Mouse (Mus musculus) limb, embryonic 13.5 days (tissue): Measurements from ENCODE around the gene Gm26727. TPM values are rescaled to one million over a fixed set of nuclear protein-coding genes. Genes with fewer than 3 reads are reported as not detected.

Experiments
- polyA plus RNA-seq: library from polyadenylated mRNA; unstranded; fragments of >200 nt; fragmentation: Nextera tagmentation; extraction: Ambion mirVana; gene quantifications from 2 replicates; pipeline ENCODE4 v1.2.1, GENCODE M21; 2015

The Gm26727 gene
- polyA plus RNA-seq, 1 experiment from 2014 or later = not detected

Other genes with a start within 250 kb of the Gm26727 start
- not detected in 2 replicates for gene Gm21830, start 19.5 kb downstream of the Gm26727 start, polyA plus RNA-seq
- gene Xirp2, start 12.8 kb upstream of the Gm26727 start, polyA plus RNA-seq = not detected in 2 replicates
- 11.1 and 11.4 TPM in 2 replicates for gene B3galt1, start 132.7 kb upstream of the Gm26727 start, polyA plus RNA-seq